Mouse (Mus musculus) hindbrain, postnatal 0 days (tissue): ENCODE results near the gene Tgfbr3. TPM values are rescaled to one million over a fixed set of nuclear protein-coding genes. Genes with fewer than 3 reads are reported as not detected.

Source experiments
- ATAC-seq: fragments of 200-750 bp; cut with Nextera tagmentation; 2 replicates; pipeline ENCODE4 v1.8.0; 2017; ENCODE audit warnings: mild to moderate bottlenecking, moderate TSS enrichment, moderate library complexity
- DNase-seq: peaks from one replicate; pipeline ENCODE4 v3.0.0-alpha.2; 2015; ENCODE audit warnings: low spot score
- H3K27ac ChIP-seq: fragments of 300-500 bp; sonication (generic); 2 replicates; pipeline ENCODE4 v1.5.1; 2014; ENCODE audit warnings: mild to moderate bottlenecking
- H3K27me3 ChIP-seq: fragments of 300-500 bp; sonication (generic); 2 replicates; pipeline ENCODE4 v1.6.1; 2014; ENCODE audit warnings: low read length, mixed read lengths; ENCODE audit not compliant: insufficient read depth
- H3K36me3 ChIP-seq: fragments of 300-500 bp; sonication (generic); 2 replicates; pipeline ENCODE4 v1.6.1; 2014; ENCODE audit warnings: low read length, mixed read lengths; ENCODE audit not compliant: insufficient read depth
- H3K4me1 ChIP-seq: fragments of 300-500 bp; sonication (generic); 2 replicates; pipeline ENCODE4 v1.6.1; 2014; ENCODE audit warnings: antibody characterized with exemption, low read length, mixed read lengths; ENCODE audit not compliant: insufficient read depth
- H3K4me2 ChIP-seq: fragments of 300-500 bp; sonication (generic); 2 replicates; pipeline ENCODE4 v1.6.1; 2014; ENCODE audit warnings: low read depth, mild to moderate bottlenecking, low read length, moderate library complexity, mixed read lengths
- H3K4me3 ChIP-seq: fragments of 300-500 bp; sonication (generic); 2 replicates; pipeline ENCODE4 v1.5.1; 2014; ENCODE audit warnings: low read length
- H3K9ac ChIP-seq: fragments of 300-500 bp; sonication (generic); replicated peaks from 2 replicates; pipeline ENCODE4 v1.6.1; 2014; ENCODE audit warnings: mild to moderate bottlenecking, low read length, moderate library complexity, mixed read lengths
- H3K9me3 ChIP-seq: fragments of 300-500 bp; sonication (generic); 2 replicates; pipeline ENCODE4 v1.6.1; 2016; ENCODE audit warnings: low read length, mixed read lengths
- CTCF ChIP-seq: IDR thresholded peaks from 2 replicates; pipeline ENCODE4 v1.5.1; 2016; ENCODE audit warnings: antibody characterized with exemption, control low read depth, low read depth
- WGBS: fragments of 180-500 bp; shearing (Covaris S2); extraction: QIAGEN DNeasy Blood & Tissue Kit; methylation state at CpG from one replicate; pipeline ENCODE4 v1.1.7; 2014; 5-methylcytosine and 5-hydroxymethylcytosine counted together
- polyA plus RNA-seq: library from polyadenylated mRNA; unstranded; fragments of >200 nt; fragmentation: Nextera tagmentation; extraction: Ambion mirVana; gene quantifications from 2 replicates; pipeline ENCODE4 v1.2.1, GENCODE M21; 2015
- total RNA-seq: library from RNA; depleted of rRNA; stranded (reverse); fragments of >200 nt; gene quantifications from 2 replicates; pipeline ENCODE4 v1.2.3, GENCODE M21; 2014

Gene Tgfbr3
- total and polyA plus RNA-seq, 2 experiments from 2014 or later, result 4.8 to 21.7 TPM

DNA sequence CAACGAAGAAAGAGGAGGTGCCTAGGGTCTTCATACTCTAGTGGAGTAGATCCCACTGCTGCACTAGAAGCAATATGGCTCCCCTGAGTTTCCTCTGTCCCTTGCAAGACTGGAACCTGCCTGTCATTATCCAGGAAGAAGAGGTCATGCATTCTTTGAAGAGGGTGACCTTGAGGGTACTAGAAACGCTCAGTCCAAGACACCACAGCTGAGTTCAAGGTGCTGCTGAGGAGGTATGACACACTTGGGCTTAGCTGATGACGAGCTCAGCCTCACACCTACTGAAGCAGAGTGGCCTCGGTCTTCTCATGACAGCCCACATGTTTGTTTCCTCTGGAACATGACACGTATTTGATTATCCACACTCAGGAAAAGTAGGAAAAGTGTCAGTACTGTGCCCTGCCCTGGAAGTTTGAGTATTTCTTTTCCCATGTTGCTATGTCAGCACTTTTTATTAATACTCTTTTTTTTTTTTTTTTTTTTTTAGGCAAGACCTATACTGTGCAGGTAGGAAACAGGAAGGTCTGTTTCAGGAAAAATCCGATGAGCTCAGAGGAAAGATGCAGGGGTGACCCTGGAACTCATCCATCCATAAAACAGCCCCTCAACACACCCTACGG lies 176.7 kb downstream of the Tgfbr3 start:
- 82% methylated on average over 7 of the region's 7 CpGs for WGBS
- Histone ChIP-seq H3K4me3 (no peak overlapping the region), H3K9ac (no peak overlapping the region), H3K4me2 (no peak overlapping the region), H3K27ac (no peak overlapping the region), H3K4me1 (0 out of 2 replicates have a peak, but pooled peaks cover 4% of the 10 kb centered on the region), H3K36me3 (no peaks in the 10 kb centered on the region), H3K9me3 (no peaks in the 10 kb centered on the region), H3K27me3 (no peaks in the 10 kb centered on the region)
- TF ChIP-seq CTCF, result no peak
- ATAC-seq, result no peak
- no peak for DNase-seq

DNA sequence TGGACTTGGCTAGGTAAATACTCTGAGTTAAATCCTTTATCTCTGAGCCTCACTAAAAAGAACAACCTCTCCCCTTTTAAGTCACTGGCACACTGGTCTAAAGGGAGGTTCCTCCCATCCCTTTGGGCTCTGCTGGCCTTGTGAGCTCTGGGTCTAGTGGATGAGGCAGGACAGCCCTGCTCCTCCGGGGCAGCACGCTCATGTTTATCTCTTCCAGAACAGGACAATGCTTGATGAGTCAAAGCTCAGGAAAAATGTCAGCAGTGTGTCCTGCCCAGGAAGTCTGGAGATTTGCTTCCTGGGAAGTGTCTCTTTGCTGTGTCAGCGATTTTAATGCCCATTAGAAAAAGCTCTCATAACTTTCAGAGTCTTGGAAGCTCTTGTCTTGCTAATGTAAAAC lies 177.6 kb downstream of the Tgfbr3 start:
- H3K9me3 ChIP-seq, result no peaks in the 10 kb centered on the region
- ATAC-seq, result no peak
- no peaks in the 10 kb centered on the region for H3K27me3 ChIP-seq
- H3K4me1 ChIP-seq, result 0 out of 2 replicates have a peak, but pooled peaks cover 4% of the 10 kb centered on the region
- DNase-seq, result no peak
- H3K36me3 ChIP-seq, result no peaks in the 10 kb centered on the region
- no peak overlapping the region for H3K4me3 ChIP-seq
- H3K27ac ChIP-seq, result no peak overlapping the region
- 64% methylated on average over 3 of the region's 3 CpGs for WGBS
- no peak overlapping the region for H3K9ac ChIP-seq
- no peak for TF ChIP-seq CTCF
- H3K4me2 ChIP-seq, result no peak overlapping the region

DNA sequence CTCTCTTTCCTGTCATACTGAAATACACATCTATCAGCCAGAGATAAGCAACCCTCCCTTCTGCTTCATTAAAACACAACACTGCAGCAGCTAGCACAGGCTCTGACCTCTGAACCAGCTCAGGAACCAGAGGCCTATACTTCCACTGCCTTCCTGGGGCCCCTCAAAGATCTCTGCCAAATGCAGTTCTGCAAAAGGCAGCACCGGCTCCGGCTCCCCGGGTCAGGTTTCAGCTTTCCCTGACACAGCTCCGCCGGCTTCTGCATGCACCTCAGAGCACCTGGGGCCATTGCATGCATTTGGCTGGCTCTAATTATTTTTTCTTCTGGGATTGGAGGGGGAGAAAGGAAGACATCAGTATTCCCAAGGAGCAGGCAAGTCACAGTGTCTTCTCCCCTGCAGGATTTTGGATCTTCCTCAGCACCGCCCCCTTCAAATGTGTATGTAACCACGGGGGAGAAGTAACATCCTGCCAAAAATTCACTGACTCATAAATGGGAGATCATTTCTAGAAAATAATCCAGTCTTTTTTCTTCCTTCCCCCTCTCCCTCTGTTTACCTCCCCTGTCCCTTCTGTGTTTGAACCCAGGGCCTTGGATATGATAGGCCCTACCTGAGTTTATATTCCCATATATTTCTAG lies 178.4 kb downstream of the Tgfbr3 start:
- no peaks in the 10 kb centered on the region for H3K9me3 ChIP-seq
- peak; percentile 62 for DNase-seq
- H3K9ac ChIP-seq, result no peak overlapping the region
- 0 out of 2 replicates have a peak overlapping the region, but pooled peaks have one; percentile 0 for H3K27ac ChIP-seq
- H3K4me1 ChIP-seq, result 0 out of 2 replicates have a peak, but pooled peaks cover 4% of the 10 kb centered on the region
- 20% methylated on average over 7 of the region's 7 CpGs for WGBS
- no peaks in the 10 kb centered on the region for H3K36me3 ChIP-seq
- no peak for ATAC-seq
- H3K27me3 ChIP-seq, result no peaks in the 10 kb centered on the region
- TF ChIP-seq CTCF, result no peak
- no peak overlapping the region for H3K4me3 ChIP-seq
- H3K4me2 ChIP-seq, result no peak overlapping the region

DNA sequence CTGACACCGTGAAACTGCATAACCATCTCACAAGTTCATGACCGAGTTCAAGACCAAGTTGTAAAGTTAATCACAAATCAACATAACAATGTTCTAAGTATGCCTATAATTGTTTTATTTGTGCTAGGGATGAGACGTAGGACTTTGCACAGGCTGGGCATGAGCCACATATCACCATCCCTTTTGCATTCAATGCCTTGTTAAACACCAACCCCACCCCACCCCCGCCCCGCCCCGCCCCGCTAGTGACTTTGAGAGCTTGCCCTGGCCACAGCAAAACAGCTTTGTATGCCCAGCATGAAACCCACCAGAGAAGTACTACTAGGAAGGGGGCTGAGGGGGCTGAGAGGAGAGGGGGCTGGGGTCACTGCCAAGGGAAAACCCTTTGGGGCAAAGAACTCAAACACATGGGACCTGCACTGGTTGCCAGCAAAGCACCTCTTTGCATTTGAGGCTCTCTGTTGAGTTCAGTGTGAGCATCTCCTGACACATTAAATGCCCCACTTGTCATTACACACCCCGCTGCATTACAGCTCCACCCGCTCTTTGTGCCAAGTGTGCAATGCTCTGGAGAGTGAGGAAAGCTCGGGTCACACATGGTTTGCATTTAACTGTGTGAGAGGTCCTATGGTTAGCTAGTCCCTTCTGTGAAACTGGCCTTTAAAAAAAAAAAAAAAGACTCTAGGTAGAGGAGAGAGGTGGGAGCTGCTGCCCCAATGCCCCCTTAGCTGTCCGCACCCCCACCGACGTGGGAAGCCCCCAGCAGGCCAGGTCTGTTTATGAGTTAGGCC lies 179.1 kb downstream of the Tgfbr3 start:
- no peaks in the 10 kb centered on the region for H3K9me3 ChIP-seq
- H3K27me3 ChIP-seq, result no peaks in the 10 kb centered on the region
- WGBS, result 52% methylated on average over 13 of the region's 13 CpGs
- H3K27ac ChIP-seq, result 0 out of 2 replicates have a peak overlapping the region, but pooled peaks have one; percentile 0
- H3K4me3 ChIP-seq, result no peak overlapping the region
- ATAC-seq (peak; percentile 54), DNase-seq (peak; percentile 32)
- H3K36me3 ChIP-seq, result no peaks in the 10 kb centered on the region
- no peak overlapping the region for H3K4me2 ChIP-seq
- TF ChIP-seq CTCF, result no peak
- H3K4me1 ChIP-seq, result 0 out of 2 replicates have a peak, but pooled peaks cover 4% of the 10 kb centered on the region
- H3K9ac ChIP-seq, result no peak overlapping the region

DNA sequence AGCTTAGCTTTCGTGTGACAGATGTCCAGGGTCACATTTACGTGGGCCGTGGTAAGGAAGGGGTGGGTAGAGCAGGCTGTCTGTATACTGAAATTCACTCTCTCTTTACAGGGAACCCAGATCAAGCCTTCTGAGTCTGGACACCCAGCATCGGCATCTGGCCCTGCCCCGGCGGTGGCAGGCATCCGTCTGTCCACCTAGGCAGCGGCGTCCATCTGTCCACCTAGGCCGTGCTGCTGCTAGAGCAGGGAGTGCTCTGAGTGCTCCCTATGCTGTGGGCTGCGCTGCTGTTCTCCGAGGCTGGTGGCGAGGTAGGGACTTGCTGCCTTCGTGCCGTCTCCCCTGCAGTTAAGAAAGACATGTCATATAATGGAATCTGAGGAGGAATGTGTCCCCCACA lies 180.0 kb downstream of the Tgfbr3 start:
- no peak overlapping the region for H3K27ac ChIP-seq
- H3K4me1 ChIP-seq, result 0 out of 2 replicates have a peak, but pooled peaks cover 4% of the 10 kb centered on the region
- H3K9me3 ChIP-seq, result no peaks in the 10 kb centered on the region
- H3K36me3 ChIP-seq, result no peaks in the 10 kb centered on the region
- H3K9ac ChIP-seq, result no peak overlapping the region
- no peak for ATAC-seq
- H3K27me3 ChIP-seq, result no peaks in the 10 kb centered on the region
- H3K4me2 ChIP-seq, result no peak overlapping the region
- no peak overlapping the region for H3K4me3 ChIP-seq
- no peak for DNase-seq
- WGBS, result 61% methylated on average over 15 of the region's 15 CpGs
- no peak for TF ChIP-seq CTCF

DNA sequence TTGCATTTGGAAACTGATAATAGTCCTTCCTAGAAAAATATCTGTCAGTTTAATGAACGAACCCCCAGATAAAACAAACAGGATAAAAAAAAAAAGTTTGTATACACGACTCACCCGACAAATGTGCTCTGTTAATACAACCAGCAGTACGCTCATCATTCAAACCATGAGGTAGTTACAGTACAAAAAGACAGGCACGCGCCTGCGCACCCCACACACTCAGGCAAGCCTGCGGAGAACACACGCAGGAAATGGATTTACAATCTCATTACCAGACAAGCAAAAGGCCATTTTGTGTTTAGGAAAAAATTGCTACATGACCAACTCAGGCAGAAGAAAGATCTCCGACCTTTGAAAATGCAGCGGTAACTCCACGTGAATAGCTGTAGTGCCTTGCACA lies 182.6 kb downstream of the Tgfbr3 start:
- Histone ChIP-seq H3K4me2 (no peak overlapping the region), H3K4me1 (0 out of 2 replicates have a peak, but pooled peaks cover 4% of the 10 kb centered on the region), H3K27me3 (no peaks in the 10 kb centered on the region), H3K36me3 (no peaks in the 10 kb centered on the region), H3K4me3 (no peak overlapping the region), H3K27ac (no peak overlapping the region), H3K9ac (no peak overlapping the region), H3K9me3 (no peaks in the 10 kb centered on the region)
- WGBS, result 73% methylated on average over 12 of the region's 12 CpGs
- no peak for ATAC-seq
- no peak for DNase-seq
- no peak for TF ChIP-seq CTCF
